In genomic region chr16:49951288-49951691, GRCm38 (mm10) we compare ENCODE assay signal across 8 mouse cellular contexts.
DNase-seq lines count a peak whose midpoint lies in the region; ATAC-seq lines count a peak whose summit lies in the region.

No protein-coding gene starts in this region.

- H3K27ac ChIP-seq in hindbrain, embryonic 15.5 days (replicated peaks), result 0 out of 2 replicates have a peak overlapping the region, but pooled peaks have one; percentile 33
- H3K27ac ChIP-seq in hindbrain, embryonic 14.5 days, result no peak overlapping the region
- H3K27ac ChIP-seq in heart, embryonic 12.5 days (ENCODE audit: poor library complexity, severe bottlenecking), result no peak overlapping the region
- peak overlapping the region; percentile 85; the same call in 1 of the 2 replicates for H3K27ac ChIP-seq in lung, embryonic 16.5 days (ENCODE audit: low read length)
- no peak overlapping the region for H3K27ac ChIP-seq in midbrain, embryonic 16.5 days (ENCODE audit: low read length)

- no peaks in the 10 kb centered on the region for H3K27me3 ChIP-seq in hindbrain, embryonic 15.5 days
- no peaks in the 10 kb centered on the region for H3K27me3 ChIP-seq in hindbrain, embryonic 14.5 days (ENCODE audit: control insufficient read depth, insufficient read depth, low read length)
- H3K27me3 ChIP-seq in heart, embryonic 12.5 days (replicated peaks), result no peaks in the 10 kb centered on the region
- no peaks in the 10 kb centered on the region for H3K27me3 ChIP-seq in lung, embryonic 16.5 days (ENCODE audit: control insufficient read depth, insufficient read depth, low read depth, low read length)
- no peaks in the 10 kb centered on the region for H3K27me3 ChIP-seq in midbrain, embryonic 16.5 days (ENCODE audit: control insufficient read depth, insufficient read depth, low read depth, low read length)

- no peak overlapping the region for H3K4me3 ChIP-seq in hindbrain, embryonic 15.5 days
- H3K4me3 ChIP-seq in hindbrain, embryonic 14.5 days (replicated peaks; ENCODE audit: low read length), result no peak overlapping the region
- H3K4me3 ChIP-seq in heart, embryonic 12.5 days, result no peak overlapping the region
- H3K4me3 ChIP-seq in lung, embryonic 16.5 days (ENCODE audit: low read length), result no peak overlapping the region
- no peak overlapping the region for H3K4me3 ChIP-seq in midbrain, embryonic 16.5 days (ENCODE audit: low read depth, low read length)

- no peaks in the 10 kb centered on the region for H3K36me3 ChIP-seq in hindbrain, embryonic 15.5 days
- H3K36me3 ChIP-seq in hindbrain, embryonic 14.5 days (replicated peaks; ENCODE audit: control insufficient read depth, insufficient read depth), result no peaks in the 10 kb centered on the region
- no peaks in the 10 kb centered on the region for H3K36me3 ChIP-seq in heart, embryonic 12.5 days
- H3K36me3 ChIP-seq in lung, embryonic 16.5 days (ENCODE audit: control insufficient read depth, insufficient read depth, low read length), result no peaks in the 10 kb centered on the region
- H3K36me3 ChIP-seq in midbrain, embryonic 16.5 days (ENCODE audit: control insufficient read depth, insufficient read depth, low read length), result no peaks in the 10 kb centered on the region

- H3K9me3 ChIP-seq in hindbrain, embryonic 15.5 days, result no peaks in the 10 kb centered on the region
- no peaks in the 10 kb centered on the region for H3K9me3 ChIP-seq in hindbrain, embryonic 14.5 days (ENCODE audit: control insufficient read depth, low read length)
- H3K9me3 ChIP-seq in heart, embryonic 12.5 days (replicated peaks), result no peaks in the 10 kb centered on the region
- peaks cover 3% of the 10 kb centered on the region; the same call in 1 of the 2 replicates for H3K9me3 ChIP-seq in lung, embryonic 16.5 days (ENCODE audit: control insufficient read depth, low read length)
- no peaks in the 10 kb centered on the region for H3K9me3 ChIP-seq in midbrain, embryonic 16.5 days (replicated peaks; ENCODE audit: control insufficient read depth, low read length, poor library complexity, severe bottlenecking)

- no peak for ATAC-seq in hindbrain, embryonic 15.5 days (ENCODE audit: low FRiP score, low read depth)
- no peak for ATAC-seq in hindbrain, embryonic 14.5 days (ENCODE audit: low FRiP score)
- ATAC-seq in heart, embryonic 12.5 days (ENCODE audit: insufficient number of reproducible peaks, low FRiP score), result peak; percentile 68; the same call in 1 of the 2 replicates
- peak; percentile 84 for ATAC-seq in lung, embryonic 16.5 days (ENCODE audit: low read depth)
- ATAC-seq in midbrain, embryonic 16.5 days, result no peak

- H3K9ac ChIP-seq in hindbrain, embryonic 15.5 days, result no peak overlapping the region
- H3K9ac ChIP-seq in hindbrain, embryonic 14.5 days, result no peak overlapping the region
- no peak overlapping the region for H3K9ac ChIP-seq in heart, embryonic 12.5 days
- H3K9ac ChIP-seq in lung, embryonic 16.5 days (ENCODE audit: low read length), result no peak overlapping the region
- no peak overlapping the region for H3K9ac ChIP-seq in midbrain, embryonic 16.5 days (ENCODE audit: low read depth, low read length)

- no peaks in the 10 kb centered on the region for H3K4me1 ChIP-seq in hindbrain, embryonic 15.5 days (replicated peaks)
- no peaks in the 10 kb centered on the region for H3K4me1 ChIP-seq in hindbrain, embryonic 14.5 days (replicated peaks; ENCODE audit: control insufficient read depth, insufficient read depth, low read length)
- H3K4me1 ChIP-seq in heart, embryonic 12.5 days (replicated peaks), result 0 out of 2 replicates have a peak, but pooled peaks cover 6% of the 10 kb centered on the region
- peaks cover 23% of the 10 kb centered on the region for H3K4me1 ChIP-seq in lung, embryonic 16.5 days (replicated peaks; ENCODE audit: control insufficient read depth, insufficient read depth, low read length)
- H3K4me1 ChIP-seq in midbrain, embryonic 16.5 days (ENCODE audit: control insufficient read depth, insufficient read depth, low read length), result no peaks in the 10 kb centered on the region

- no peak overlapping the region for H3K4me2 ChIP-seq in hindbrain, embryonic 15.5 days
- no peak overlapping the region for H3K4me2 ChIP-seq in hindbrain, embryonic 14.5 days (replicated peaks)
- no peak overlapping the region for H3K4me2 ChIP-seq in heart, embryonic 12.5 days
- no peak overlapping the region for H3K4me2 ChIP-seq in lung, embryonic 16.5 days (ENCODE audit: low read depth, low read length)
- H3K4me2 ChIP-seq in midbrain, embryonic 16.5 days (ENCODE audit: low read length), result no peak overlapping the region

- WGBS in hindbrain, embryonic 15.5 days, result 86% methylated on average over 2 of the region's 2 CpGs
- WGBS in hindbrain, embryonic 14.5 days, result 79% methylated on average over 2 of the region's 2 CpGs
- WGBS in heart, embryonic 12.5 days, result 60% methylated on average over 2 of the region's 2 CpGs
- 45% methylated on average over 2 of the region's 2 CpGs for WGBS in lung, embryonic 16.5 days
- WGBS in midbrain, embryonic 16.5 days, result 87% methylated on average over 2 of the region's 2 CpGs

- DNase-seq in hindbrain, embryonic 14.5 days (ENCODE audit: low spot score), result no peak
- peak; percentile 57 for DNase-seq in brain, adult 2 months (ENCODE audit: low read depth, low spot score)
- no peak for DNase-seq in neural tube, embryonic 10.5 days (ENCODE audit: extremely low spot score, low spot score)
- DNase-seq in spleen, postnatal 4 days (ENCODE audit: low spot score in 2 of 2), result no peak

Comparison
In these comparisons a context has a peak if more than half of its experiments do, and no peak if none do; other contexts are left out.
1. H3K27ac ChIP-seq: peak in hindbrain, embryonic 15.5 days (single experiment) and lung, embryonic 16.5 days (single experiment); none in hindbrain, embryonic 14.5 days (single experiment), heart, embryonic 12.5 days (single experiment) and midbrain, embryonic 16.5 days (single experiment).
2. ATAC-seq: peak in heart, embryonic 12.5 days (single experiment) and lung, embryonic 16.5 days (single experiment); none in hindbrain, embryonic 15.5 days (single experiment), hindbrain, embryonic 14.5 days (single experiment) and midbrain, embryonic 16.5 days (single experiment).